Mouse (Mus musculus): Measurements from ENCODE around the gene Cav2. TPM values are rescaled to one million over a fixed set of nuclear protein-coding genes. Genes with fewer than 3 reads are reported as not detected.

Gene Cav2
- polyA plus RNA-seq, 1 experiment from 2014 or later, result 7.4 TPM

DNA sequence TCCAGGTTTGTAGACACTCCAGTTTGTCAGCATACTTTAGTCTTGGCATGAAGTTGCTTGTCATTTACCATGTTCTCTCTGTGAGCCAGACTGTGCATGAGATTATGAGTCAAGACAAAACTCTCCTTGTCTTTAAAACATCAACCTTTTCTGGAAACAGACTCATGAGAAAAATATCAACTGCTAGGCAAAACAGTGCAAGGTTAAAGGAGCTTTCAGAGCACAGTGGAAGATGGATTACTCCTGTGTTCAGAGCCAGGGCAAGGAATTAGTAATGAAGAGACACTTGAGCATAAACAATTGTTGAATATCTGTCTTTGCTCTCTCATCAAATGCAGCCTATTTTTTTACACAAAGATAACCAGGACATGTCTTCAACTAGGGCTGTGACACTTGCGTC, 22.1 kb upstream of the Cav2 start:
- no peaks in the 10 kb centered on the region for H3K36me3 ChIP-seq (replicated peaks; ENCODE audit: control insufficient read depth, insufficient read depth, low read depth, low read length)
- WGBS, result 96% methylated on average over 1 of the region's 1 CpGs
- ATAC-seq (replicated peaks; ENCODE audit: insufficient number of reproducible peaks, low FRiP score, low TSS enrichment, low read depth), result no peak
- H3K4me1 ChIP-seq (ENCODE audit: control insufficient read depth, insufficient read depth, low read length), result no peaks in the 10 kb centered on the region
- no peaks in the 10 kb centered on the region for H3K9me3 ChIP-seq (replicated peaks; ENCODE audit: control insufficient read depth, low read length)
- no peak overlapping the region for H3K27ac ChIP-seq (replicated peaks; ENCODE audit: low read depth, low read length)
- no peak overlapping the region for H3K4me2 ChIP-seq (ENCODE audit: low read depth, low read length)
- no peak overlapping the region for H3K9ac ChIP-seq (replicated peaks; ENCODE audit: low read length)
- H3K4me3 ChIP-seq (ENCODE audit: low read depth, low read length), result no peak overlapping the region
- DNase-seq (ENCODE audit: low spot score), result no peak
- H3K27me3 ChIP-seq (ENCODE audit: control insufficient read depth, insufficient read depth, low read length), result no peaks in the 10 kb centered on the region

GRCm38 (mm10) chr6:17262786-17263185, 18.2 kb upstream of the Cav2 start:
- Histone ChIP-seq H3K4me3 (ENCODE audit: low read depth, low read length) (no peak overlapping the region), H3K27me3 (ENCODE audit: control insufficient read depth, insufficient read depth, low read length) (no peaks in the 10 kb centered on the region), H3K9me3 (replicated peaks; ENCODE audit: control insufficient read depth, low read length) (no peaks in the 10 kb centered on the region), H3K4me1 (ENCODE audit: control insufficient read depth, insufficient read depth, low read length) (no peaks in the 10 kb centered on the region), H3K36me3 (replicated peaks; ENCODE audit: control insufficient read depth, insufficient read depth, low read depth, low read length) (no peaks in the 10 kb centered on the region), H3K9ac (replicated peaks; ENCODE audit: low read length) (no peak overlapping the region), H3K27ac (replicated peaks; ENCODE audit: low read depth, low read length) (no peak overlapping the region), H3K4me2 (ENCODE audit: low read depth, low read length) (no peak overlapping the region)
- no peak for ATAC-seq (replicated peaks; ENCODE audit: insufficient number of reproducible peaks, low FRiP score, low TSS enrichment, low read depth)
- DNase-seq (ENCODE audit: low spot score), result no peak
- WGBS, result 49% methylated on average over 2 of the region's 2 CpGs

GRCm38 (mm10) chr6:17265043-17265442, 15.9 kb upstream of the Cav2 start:
- H3K9me3 ChIP-seq (replicated peaks; ENCODE audit: control insufficient read depth, low read length), result no peaks in the 10 kb centered on the region
- 68% methylated on average over 4 of the region's 4 CpGs for WGBS
- H3K27me3 ChIP-seq (ENCODE audit: control insufficient read depth, insufficient read depth, low read length), result no peaks in the 10 kb centered on the region
- H3K4me3 ChIP-seq (ENCODE audit: low read depth, low read length), result no peak overlapping the region
- no peaks in the 10 kb centered on the region for H3K36me3 ChIP-seq (replicated peaks; ENCODE audit: control insufficient read depth, insufficient read depth, low read depth, low read length)
- ATAC-seq (replicated peaks; ENCODE audit: insufficient number of reproducible peaks, low FRiP score, low TSS enrichment, low read depth), result no peak
- H3K27ac ChIP-seq (replicated peaks; ENCODE audit: low read depth, low read length), result no peak overlapping the region
- H3K4me2 ChIP-seq (ENCODE audit: low read depth, low read length), result no peak overlapping the region
- DNase-seq (ENCODE audit: low spot score), result no peak
- H3K9ac ChIP-seq (replicated peaks; ENCODE audit: low read length), result no peak overlapping the region
- H3K4me1 ChIP-seq (ENCODE audit: control insufficient read depth, insufficient read depth, low read length), result no peaks in the 10 kb centered on the region

DNA sequence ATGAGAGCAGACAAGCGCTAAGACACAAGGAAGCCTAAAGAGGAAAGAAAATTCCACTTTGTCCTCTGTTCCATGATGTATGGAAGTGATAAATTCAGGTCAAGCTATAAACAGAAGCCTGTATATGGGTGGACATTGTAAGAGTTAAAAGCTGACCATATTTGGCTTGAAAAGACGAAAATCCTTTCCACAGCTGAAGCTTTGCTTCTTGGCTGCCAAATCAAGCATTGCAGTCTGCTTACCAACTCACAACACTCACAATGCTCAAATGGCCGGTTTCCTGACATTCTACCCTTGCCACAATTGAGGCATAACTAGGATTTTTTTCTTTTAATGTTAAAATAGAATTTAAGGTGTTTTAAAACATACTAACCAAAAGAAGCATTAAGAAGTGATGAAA, 14.5 kb upstream of the Cav2 start:
- Histone ChIP-seq H3K4me2 (ENCODE audit: low read depth, low read length) (no peak overlapping the region), H3K9me3 (replicated peaks; ENCODE audit: control insufficient read depth, low read length) (no peaks in the 10 kb centered on the region), H3K27me3 (ENCODE audit: control insufficient read depth, insufficient read depth, low read length) (no peaks in the 10 kb centered on the region), H3K36me3 (replicated peaks; ENCODE audit: control insufficient read depth, insufficient read depth, low read depth, low read length) (no peaks in the 10 kb centered on the region), H3K9ac (replicated peaks; ENCODE audit: low read length) (no peak overlapping the region), H3K4me1 (ENCODE audit: control insufficient read depth, insufficient read depth, low read length) (no peaks in the 10 kb centered on the region), H3K4me3 (ENCODE audit: low read depth, low read length) (no peak overlapping the region), H3K27ac (replicated peaks; ENCODE audit: low read depth, low read length) (no peak overlapping the region)
- no peak for ATAC-seq (replicated peaks; ENCODE audit: insufficient number of reproducible peaks, low FRiP score, low TSS enrichment, low read depth)
- no peak for DNase-seq (ENCODE audit: low spot score)
- 70% methylated on average over 3 of the region's 3 CpGs for WGBS

DNA sequence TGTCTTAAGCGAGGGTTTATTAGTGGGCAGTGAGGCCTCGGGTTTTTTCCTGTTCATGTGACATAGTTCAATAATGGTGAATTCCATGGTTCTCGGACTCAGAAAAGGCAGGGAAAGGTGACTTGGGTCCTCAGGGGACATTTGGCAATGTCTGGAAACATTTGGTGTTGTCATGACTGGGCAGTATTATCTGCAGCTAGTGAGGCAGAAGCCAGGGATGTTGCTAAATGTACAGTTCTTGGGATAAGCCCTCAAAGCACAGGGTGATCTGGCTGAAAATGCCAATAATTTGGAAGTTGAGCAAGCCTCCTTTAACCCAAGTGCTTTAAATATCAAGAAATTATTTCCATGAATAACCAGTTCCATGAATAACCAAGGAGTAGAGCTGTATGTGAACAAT, 2.6 kb upstream of the Cav2 start:
- H3K27ac ChIP-seq (replicated peaks; ENCODE audit: low read depth, low read length), result no peak overlapping the region
- ATAC-seq (replicated peaks; ENCODE audit: insufficient number of reproducible peaks, low FRiP score, low TSS enrichment, low read depth) (no peak), DNase-seq (ENCODE audit: low spot score) (no peak)
- H3K4me2 ChIP-seq (ENCODE audit: low read depth, low read length), result no peak overlapping the region
- no peaks in the 10 kb centered on the region for H3K27me3 ChIP-seq (ENCODE audit: control insufficient read depth, insufficient read depth, low read length)
- H3K4me1 ChIP-seq (ENCODE audit: control insufficient read depth, insufficient read depth, low read length), result no peaks in the 10 kb centered on the region
- H3K4me3 ChIP-seq (ENCODE audit: low read depth, low read length), result no peak overlapping the region
- H3K36me3 ChIP-seq (replicated peaks; ENCODE audit: control insufficient read depth, insufficient read depth, low read depth, low read length), result no peaks in the 10 kb centered on the region
- no peak overlapping the region for H3K9ac ChIP-seq (replicated peaks; ENCODE audit: low read length)
- WGBS, result 78% methylated on average over 3 of the region's 3 CpGs
- H3K9me3 ChIP-seq (replicated peaks; ENCODE audit: control insufficient read depth, low read length), result no peaks in the 10 kb centered on the region

DNA sequence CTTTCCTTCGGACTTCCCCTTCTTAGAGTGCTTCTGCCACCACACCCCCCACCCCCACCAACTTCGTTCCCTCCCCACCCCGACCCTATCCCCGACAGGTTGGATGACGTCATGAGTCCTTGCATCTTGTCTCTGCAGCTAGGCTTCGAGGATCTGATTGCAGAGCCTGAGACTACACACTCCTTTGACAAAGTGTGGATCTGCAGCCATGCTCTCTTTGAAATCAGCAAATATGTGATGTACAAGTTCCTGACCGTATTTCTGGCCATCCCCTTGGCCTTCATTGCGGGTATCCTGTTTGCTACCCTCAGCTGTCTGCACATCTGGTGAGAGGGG, 740 bp downstream of the Cav2 start:
- H3K27me3 ChIP-seq (ENCODE audit: control insufficient read depth, insufficient read depth, low read length), result no peaks in the 10 kb centered on the region
- H3K4me3 ChIP-seq (ENCODE audit: low read depth, low read length), result peak overlapping the region; percentile 48
- H3K27ac ChIP-seq (replicated peaks; ENCODE audit: low read depth, low read length), result no peak overlapping the region
- WGBS, result 28% methylated on average over 8 of the region's 8 CpGs
- H3K9ac ChIP-seq (replicated peaks; ENCODE audit: low read length), result no peak overlapping the region; the same call in 1 of the 2 replicates
- DNase-seq (ENCODE audit: low spot score) (no peak), ATAC-seq (replicated peaks; ENCODE audit: insufficient number of reproducible peaks, low FRiP score, low TSS enrichment, low read depth) (peak; percentile 39; the same call in 1 of the 2 replicates)
- no peaks in the 10 kb centered on the region for H3K4me1 ChIP-seq (ENCODE audit: control insufficient read depth, insufficient read depth, low read length)
- H3K9me3 ChIP-seq (replicated peaks; ENCODE audit: control insufficient read depth, low read length), result no peaks in the 10 kb centered on the region
- peak overlapping the region; percentile 95 for H3K4me2 ChIP-seq (ENCODE audit: low read depth, low read length)
- H3K36me3 ChIP-seq (replicated peaks; ENCODE audit: control insufficient read depth, insufficient read depth, low read depth, low read length), result no peaks in the 10 kb centered on the region

GRCm38 (mm10) chr6:17282159-17282558, 1.2 kb downstream of the Cav2 start:
- no peaks in the 10 kb centered on the region for H3K27me3 ChIP-seq (ENCODE audit: control insufficient read depth, insufficient read depth, low read length)
- no peaks in the 10 kb centered on the region for H3K9me3 ChIP-seq (replicated peaks; ENCODE audit: control insufficient read depth, low read length)
- no peak overlapping the region for H3K9ac ChIP-seq (replicated peaks; ENCODE audit: low read length)
- WGBS, result 34% methylated on average over 5 of the region's 5 CpGs
- H3K4me3 ChIP-seq (ENCODE audit: low read depth, low read length), result no peak overlapping the region
- DNase-seq (ENCODE audit: low spot score) (no peak), ATAC-seq (replicated peaks; ENCODE audit: insufficient number of reproducible peaks, low FRiP score, low TSS enrichment, low read depth) (no peak)
- no peak overlapping the region for H3K27ac ChIP-seq (replicated peaks; ENCODE audit: low read depth, low read length)
- no peaks in the 10 kb centered on the region for H3K4me1 ChIP-seq (ENCODE audit: control insufficient read depth, insufficient read depth, low read length)
- no peaks in the 10 kb centered on the region for H3K36me3 ChIP-seq (replicated peaks; ENCODE audit: control insufficient read depth, insufficient read depth, low read depth, low read length)
- H3K4me2 ChIP-seq (ENCODE audit: low read depth, low read length), result no peak overlapping the region

- ATAC-seq (replicated peaks; ENCODE audit: insufficient number of reproducible peaks, low FRiP score, low TSS enrichment, low read depth), result no peak
- no peaks in the 10 kb centered on the region for H3K4me1 ChIP-seq (ENCODE audit: control insufficient read depth, insufficient read depth, low read length)
- no peak overlapping the region for H3K27ac ChIP-seq (replicated peaks; ENCODE audit: low read depth, low read length)
- WGBS, result 85% methylated on average over 3 of the region's 3 CpGs
- H3K27me3 ChIP-seq (ENCODE audit: control insufficient read depth, insufficient read depth, low read length), result no peaks in the 10 kb centered on the region
- no peaks in the 10 kb centered on the region for H3K9me3 ChIP-seq (replicated peaks; ENCODE audit: control insufficient read depth, low read length)
- H3K4me2 ChIP-seq (ENCODE audit: low read depth, low read length), result no peak overlapping the region
- no peak overlapping the region for H3K9ac ChIP-seq (replicated peaks; ENCODE audit: low read length)
- DNase-seq (ENCODE audit: low spot score), result no peak
- no peak overlapping the region for H3K4me3 ChIP-seq (ENCODE audit: low read depth, low read length)
- H3K36me3 ChIP-seq (replicated peaks; ENCODE audit: control insufficient read depth, insufficient read depth, low read depth, low read length), result no peaks in the 10 kb centered on the region
Measured at GRCm38 (mm10) chr6:17283834-17284233, 2.8 kb downstream of the Cav2 start.
